Mouse (Mus musculus): ENCODE data around the gene Eif2b2. TPM values are rescaled to one million over a fixed set of nuclear protein-coding genes. Genes with fewer than 3 reads are reported as not detected.

The Eif2b2 gene
- polyA plus RNA-seq, 1 experiment, result 87.8 TPM

DNA sequence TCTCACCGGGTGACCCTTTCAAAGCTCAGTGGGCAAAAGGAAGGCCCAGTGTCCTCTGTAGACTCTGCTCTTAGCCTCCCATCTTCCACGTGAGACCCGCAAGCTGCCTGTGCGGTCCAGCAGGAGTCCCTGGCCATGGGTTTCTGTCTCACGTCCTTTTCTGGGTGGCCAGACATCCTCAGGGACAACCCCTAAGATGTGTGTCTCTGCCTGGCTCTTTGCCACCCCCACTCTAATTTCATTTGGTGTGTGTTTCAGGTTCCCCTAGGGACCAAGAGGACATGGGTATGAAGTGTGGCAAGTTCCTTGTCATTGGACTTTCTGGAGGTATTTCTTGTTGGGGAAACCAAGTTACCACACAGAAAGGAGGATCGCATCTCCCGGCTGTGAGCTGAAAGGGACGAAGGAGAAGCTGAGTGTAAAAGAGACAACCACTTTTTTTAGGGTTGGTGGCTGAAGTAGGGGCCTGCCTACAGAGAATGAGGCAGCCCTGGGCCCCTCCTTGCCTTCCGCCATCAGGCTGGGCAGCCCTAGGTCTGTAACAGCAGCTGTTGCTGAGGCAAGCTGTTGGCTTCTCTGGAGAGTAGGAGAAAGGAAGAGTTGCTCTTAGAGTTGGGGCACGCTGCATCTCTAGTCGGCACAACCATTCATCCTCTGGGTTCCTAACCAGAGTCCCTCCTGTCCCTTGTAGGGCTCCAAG is 25.2 kb upstream of the Eif2b2 start:
- DNase-seq (ENCODE audit: extremely low spot score in 1 of 2, low spot score in 1 of 2), result no peak

DNA sequence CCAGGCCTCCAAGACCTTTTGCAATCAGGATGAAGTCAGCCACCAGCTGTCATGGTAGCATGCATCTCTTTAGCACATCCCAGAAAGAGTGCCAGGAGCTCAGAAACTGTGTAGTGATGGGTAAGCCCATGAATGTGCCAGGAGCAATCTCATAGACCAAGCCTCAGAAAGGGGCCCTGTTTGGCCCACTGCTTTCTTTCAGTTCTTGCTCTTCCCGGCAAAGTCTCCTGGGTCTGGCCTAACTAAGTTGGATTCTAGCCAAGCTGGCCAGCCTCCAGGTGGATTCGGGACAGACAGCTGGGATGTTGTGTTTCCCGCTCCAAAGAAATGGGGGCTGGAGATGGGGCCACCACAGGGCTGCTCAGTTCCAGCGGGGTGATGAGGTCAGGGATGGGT is 24.7 kb upstream of the Eif2b2 start:
- DNase-seq (ENCODE audit: extremely low spot score in 1 of 2, low spot score in 1 of 2), result peak in 1 of 2 experiments; percentile 27

DNA sequence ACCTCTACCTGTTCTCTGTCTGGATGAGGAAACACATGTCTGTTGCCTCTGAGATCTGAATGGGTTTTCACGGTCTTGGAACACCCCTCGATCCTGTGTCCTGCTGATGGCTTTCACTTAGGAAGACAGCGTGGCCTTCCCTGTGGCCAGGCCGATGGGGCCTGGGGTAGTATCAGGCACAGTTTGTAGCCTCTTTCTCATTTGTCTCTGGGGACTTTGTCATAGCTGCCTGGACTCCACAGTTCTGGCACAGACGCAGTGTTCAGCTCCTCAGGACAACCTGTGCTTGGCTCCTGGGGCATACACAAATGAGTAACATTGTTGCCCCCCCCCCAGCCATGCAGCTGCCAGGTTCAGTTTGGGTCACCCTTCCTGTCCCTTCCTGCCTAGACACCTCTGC is 24.2 kb upstream of the Eif2b2 start:
- no peak for DNase-seq (ENCODE audit: extremely low spot score in 1 of 2, low spot score in 1 of 2)

DNA sequence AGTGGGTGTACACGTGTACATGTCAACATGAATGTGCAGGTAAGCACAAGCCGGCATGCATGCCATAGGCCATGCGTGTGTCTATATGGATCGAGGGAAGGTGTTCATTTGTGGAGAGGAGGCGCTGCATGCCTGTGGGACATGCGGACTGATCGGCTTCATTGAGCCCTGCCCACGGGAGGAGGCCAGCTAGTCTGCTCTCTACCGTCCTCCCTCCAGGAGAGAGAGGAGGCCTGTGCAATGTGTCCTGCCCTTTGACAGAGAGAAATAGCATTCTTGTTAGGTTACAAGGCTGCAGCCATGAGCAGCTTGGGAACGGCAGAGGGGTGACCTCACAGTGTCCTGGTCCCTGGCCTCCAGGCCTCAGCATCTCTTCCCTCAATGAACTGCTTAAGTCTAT is 23.1 kb upstream of the Eif2b2 start:
- no peak for DNase-seq (ENCODE audit: extremely low spot score in 1 of 2, low spot score in 1 of 2)

DNA sequence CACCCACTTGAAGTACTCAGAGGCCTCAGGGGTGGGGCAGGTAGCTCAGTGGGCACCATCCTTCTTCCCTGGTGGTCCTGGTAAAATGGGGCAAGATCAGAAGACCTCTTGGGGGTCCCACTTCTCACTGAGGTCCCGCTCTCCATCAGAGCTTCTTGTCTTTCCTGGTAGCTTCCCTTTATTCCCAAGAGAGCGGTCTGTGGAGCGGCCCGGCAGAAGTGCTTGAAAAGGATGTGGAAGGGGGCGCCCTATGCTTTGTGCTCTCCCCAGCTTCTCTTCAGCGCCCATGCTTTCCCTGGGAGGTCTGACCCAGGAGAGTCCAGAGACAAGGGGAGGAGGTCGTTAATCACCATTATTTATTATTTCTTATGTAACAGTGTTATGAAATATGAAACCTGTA is 21.9 kb upstream of the Eif2b2 start:
- DNase-seq (ENCODE audit: extremely low spot score in 1 of 2, low spot score in 1 of 2), result no peak

DNA sequence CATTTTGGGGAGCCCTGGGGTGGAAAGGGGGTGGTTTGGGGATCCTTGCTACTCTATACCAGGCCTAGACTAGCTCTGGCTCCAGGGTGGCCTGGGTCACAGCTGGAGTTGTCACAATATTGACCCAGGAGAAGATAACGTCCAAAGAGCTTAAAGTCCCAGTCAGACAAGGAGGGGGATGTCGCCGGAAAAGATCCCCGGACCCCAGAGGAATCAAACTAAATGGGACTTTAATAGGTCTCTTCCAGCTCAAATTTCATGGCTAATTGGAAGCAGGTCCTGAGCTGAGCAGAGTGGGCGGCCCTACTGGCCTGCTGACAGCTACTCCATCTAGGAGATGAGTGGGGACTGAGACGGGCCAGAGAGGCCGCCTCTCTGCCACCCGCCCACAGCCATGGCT is 21.3 kb upstream of the Eif2b2 start:
- DNase-seq (ENCODE audit: extremely low spot score in 1 of 2, low spot score in 1 of 2), result no peak

DNA sequence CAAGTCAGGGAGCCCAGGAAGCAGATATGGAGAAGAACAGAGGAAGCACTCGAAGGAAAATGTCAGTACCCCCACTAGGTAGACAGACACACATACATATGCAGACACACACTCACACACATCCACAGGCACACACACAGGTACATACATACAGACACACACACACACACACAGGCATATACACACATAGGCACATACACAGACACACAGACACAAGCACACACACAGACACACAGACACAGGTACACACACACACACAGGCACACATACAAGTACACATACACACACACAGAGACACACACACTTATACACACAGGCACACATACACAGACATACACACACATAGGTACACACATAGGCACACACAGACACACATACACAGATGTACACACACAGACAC is 19.3 kb upstream of the Eif2b2 start:
- DNase-seq (ENCODE audit: extremely low spot score in 1 of 2, low spot score in 1 of 2), result no peak

DNA sequence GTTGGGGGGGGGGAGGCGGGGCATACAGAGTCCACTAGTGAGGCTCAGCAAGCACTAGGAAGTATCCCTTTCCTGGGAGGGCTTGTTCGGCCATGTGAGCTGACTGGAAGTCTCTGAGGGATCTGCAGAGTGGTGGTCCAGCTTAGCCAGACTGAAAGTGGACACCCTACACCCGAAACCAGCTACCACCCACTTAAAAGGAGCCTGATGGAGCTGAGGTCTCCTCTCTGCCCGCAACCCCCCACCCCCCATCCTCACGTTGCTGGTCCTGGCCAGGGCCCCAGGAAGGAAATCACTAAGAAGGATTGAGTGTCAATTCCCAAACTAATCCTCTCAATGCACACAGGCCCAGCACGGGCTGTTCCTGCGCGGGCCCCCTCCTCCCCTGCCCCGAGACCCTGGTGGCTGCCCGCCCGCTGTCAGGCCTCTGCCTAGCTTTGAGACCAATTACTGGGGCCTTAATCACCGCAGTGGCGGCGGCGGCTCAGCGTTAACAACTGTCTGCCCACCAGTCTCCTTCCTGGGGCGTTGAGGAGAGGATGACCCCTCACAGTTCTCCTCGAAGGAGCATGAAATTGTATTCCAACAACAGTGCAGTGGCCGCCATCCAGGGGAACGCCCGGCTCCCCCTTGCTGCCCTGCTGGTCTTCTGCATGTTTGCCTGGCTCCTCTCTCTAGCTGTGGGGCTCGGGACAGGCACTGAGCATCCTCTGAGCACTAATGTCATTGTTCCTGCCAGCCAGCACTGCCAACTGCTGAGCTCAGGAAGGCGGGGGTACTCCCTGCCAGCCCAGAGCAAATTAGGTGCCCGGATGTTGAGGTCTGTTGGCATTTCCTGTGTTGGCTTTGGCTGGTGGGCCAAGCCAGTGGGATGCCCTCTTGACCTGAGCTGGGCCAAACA is 18.1 kb upstream of the Eif2b2 start:
- DNase-seq (ENCODE audit: extremely low spot score in 1 of 2, low spot score in 1 of 2), result no peak

DNA sequence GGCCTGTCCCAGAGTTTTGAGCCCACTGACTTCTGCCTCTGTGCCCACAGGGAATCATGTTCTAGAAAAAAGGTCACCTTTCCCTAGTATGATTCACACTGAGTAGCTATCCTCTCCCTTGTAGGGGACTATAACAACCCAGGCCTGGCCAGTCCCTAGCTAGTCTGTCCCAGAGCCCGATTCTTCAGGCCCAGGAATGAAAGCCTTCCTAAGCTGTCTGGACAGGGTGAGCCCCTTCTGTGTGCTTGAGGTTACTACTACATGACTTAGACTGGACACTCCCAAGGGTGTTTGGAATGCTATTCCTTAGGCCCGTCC is 17.5 kb upstream of the Eif2b2 start:
- no peak for DNase-seq (ENCODE audit: extremely low spot score in 1 of 2, low spot score in 1 of 2)

DNA sequence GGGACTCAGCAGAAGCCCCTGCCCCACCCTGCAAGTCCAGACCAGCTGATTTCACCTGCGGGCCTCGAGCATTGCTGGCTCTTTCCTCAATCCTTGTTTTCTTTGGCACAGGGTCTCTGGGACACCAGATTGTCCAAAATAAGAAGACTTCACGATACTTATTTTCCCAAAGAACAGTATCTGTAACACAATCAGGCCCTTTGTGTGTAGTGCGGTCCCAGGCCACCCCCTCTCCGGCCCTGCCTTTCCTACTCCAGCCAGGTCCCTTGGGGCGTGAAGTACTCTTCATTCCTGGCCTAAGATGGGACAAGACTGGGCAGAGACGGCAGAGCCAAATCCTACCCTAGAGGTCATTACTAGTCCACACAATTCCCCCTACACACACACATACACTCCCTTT is 17.1 kb upstream of the Eif2b2 start:
- no peak for DNase-seq (ENCODE audit: extremely low spot score in 1 of 2, low spot score in 1 of 2)

DNA sequence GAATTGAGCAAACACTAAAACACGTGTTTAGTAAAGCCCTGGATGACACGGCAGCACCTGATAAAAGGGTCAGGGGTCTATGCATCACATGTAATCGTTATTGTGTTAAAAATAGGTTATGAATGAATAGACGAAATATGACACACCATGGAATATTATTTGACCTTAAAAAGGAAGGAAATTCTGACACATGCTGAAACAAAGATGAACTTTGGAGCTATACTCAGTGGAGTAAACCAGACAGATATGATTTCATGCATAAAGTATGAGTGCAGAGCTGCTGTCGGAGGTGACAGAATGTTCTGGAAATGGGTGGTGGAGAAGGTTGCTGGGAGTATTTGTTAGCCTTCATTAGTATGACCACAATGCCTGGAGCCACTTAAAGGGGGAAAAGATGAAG is 15.6 kb upstream of the Eif2b2 start:
- no peak for DNase-seq (ENCODE audit: extremely low spot score in 1 of 2, low spot score in 1 of 2)

DNA sequence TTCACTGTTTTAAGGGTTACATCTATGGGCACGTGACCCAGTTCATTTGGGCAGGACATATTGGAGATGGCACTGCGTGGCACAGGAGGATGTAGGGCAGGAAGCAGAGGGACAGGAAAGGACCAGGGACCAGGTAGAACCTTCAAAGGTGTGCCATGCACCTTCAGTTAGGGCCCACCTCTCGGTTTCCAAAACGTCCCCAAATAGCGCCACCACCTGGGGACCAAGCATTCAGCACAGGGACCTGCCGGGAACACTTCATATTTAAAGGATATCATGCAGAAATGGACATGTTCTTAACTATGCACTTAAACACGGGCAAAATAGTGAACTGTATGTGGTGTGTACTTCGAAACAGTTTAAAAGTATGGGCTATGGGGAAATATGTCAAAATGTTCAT is 15.2 kb upstream of the Eif2b2 start:
- no peak for DNase-seq (ENCODE audit: extremely low spot score in 1 of 2, low spot score in 1 of 2)

DNA sequence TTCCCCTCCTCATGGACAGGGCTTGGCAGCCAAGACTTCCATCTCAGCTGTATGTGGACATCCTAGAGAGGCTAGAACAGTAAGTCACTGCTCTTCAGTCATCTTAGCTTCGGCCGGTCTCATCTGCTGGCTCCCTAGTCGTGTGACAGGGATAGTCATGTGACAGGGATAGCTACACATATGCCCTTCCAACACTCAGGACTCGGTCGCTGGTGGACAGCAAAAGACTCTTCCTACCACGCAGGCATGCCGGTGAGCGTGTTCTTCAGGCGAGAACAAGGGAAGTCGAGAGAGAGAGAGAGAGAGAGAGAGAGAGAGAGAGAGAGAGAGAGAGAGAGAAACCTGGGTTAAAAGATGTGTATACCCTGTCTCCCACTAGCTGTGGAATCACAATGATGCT is 13.9 kb upstream of the Eif2b2 start:
- no peak for DNase-seq (ENCODE audit: extremely low spot score in 1 of 2, low spot score in 1 of 2)

DNA sequence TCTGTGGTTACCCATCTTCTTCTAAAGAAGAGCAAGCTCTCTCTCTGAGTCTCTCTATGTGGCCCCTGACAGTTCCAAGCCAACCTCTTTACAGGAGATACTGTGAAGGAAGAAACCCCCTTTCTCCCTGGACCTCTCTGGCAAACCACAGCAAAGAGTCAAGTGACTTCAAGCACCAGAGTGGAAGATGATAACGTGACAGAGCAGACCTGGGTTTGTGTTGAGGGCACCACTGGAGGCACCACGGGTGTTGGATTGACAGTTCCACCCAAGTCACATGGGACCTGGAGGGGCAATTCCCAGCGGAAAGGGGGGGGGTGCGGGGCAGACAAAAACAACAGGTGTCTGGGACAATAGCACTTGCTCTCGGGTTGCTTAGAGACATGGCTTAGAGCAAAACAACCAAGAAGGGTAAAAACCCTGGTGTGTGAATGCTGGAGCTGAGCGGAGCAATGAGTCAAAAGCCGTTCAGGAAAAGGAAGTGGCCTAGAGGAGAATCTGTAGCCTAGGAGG is 10.5 kb upstream of the Eif2b2 start:
- no peak for DNase-seq (ENCODE audit: extremely low spot score in 1 of 2, low spot score in 1 of 2)

DNA sequence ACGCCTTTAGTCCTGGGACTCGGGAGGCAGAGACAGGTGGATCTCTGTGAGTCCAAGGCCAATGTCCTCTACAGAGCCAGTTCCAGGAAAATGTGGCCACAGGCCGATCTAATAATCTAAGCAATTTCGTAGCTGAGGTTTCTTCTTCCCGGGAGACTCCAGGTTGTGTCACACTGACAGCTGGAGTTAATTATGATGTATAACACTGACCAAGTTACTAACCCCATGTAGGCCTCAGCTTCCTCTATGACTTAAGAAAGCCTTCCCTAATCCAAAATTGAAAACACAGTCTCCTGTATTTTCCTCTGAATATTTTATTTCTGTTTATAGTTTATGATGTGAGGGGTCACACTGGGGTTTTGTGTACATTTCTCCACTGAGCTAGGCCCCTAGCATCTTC is 4.2 kb upstream of the Eif2b2 start:
- DNase-seq (ENCODE audit: extremely low spot score in 1 of 2, low spot score in 1 of 2), result no peak

DNA sequence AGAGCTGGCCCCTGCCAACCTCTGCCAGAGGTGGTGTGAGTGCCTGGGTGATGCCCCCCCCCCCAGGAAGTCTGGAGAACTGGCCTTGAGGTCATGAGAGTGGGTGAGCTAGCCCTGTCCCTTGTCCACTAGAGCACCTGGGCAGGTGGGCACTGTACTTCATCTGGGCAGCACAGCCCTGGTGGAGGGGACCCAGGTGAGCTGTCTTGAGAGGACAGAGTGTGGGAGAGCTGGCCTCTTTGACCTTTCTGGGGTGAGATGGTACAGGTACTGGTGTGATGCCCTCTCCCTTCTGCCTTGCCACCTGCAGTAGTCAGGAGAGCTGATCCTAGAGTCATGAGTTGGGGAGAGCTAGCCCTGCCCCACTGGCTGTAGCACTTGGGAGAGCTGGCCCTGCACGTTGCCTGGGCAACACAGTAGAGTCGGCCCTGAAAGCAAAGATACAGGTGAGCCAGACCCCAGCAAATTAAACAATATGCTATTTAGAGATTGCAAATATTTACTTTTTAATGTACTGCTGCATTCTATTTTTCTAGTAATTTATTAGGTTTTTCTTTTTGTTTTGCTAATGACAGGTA is 1.5 kb upstream of the Eif2b2 start:
- DNase-seq (ENCODE audit: extremely low spot score in 1 of 2, low spot score in 1 of 2), result no peak

DNA sequence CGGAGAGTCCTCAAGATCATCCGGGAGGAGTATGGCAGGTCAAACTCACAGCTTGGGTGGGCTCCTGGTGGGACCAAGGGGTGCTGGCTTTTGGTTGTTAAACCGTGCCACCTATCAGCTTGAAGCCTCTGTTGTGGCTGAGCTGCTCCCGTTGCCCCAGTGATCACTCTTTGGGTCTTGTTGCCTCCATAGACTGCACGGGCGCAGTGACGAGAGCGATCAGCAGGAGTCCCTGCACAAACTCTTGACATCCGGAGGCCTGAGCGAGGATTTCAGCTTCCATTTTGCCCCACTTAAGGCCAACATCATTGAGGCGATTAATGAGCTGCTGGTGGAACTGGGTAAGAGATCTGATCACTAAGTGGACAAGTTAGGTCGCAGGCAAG is 617 bp downstream of the Eif2b2 start:
- DNase-seq (ENCODE audit: extremely low spot score in 1 of 2, low spot score in 1 of 2), result no peak

DNA sequence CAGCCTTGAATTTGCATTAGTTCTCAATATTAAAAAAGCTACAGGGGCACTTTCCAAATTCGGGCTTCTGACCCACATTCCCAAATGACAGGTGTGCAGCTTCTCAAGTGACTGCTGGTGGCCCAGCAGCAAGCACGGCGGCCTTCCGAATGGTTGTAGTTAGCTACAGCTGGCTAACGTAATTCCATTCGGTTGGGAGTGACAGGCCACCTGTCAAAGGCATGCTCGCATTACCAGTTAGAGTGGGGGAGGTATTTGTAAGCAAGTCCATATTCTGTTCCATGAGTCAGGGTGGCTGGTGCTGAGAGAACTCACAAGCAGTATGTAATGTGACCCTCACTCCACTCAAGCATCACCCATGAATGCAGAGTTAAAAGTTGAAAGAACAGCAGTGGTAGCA is 7.9 kb downstream of the Eif2b2 start:
- DNase-seq (ENCODE audit: extremely low spot score in 1 of 2, low spot score in 1 of 2), result no peak

DNA sequence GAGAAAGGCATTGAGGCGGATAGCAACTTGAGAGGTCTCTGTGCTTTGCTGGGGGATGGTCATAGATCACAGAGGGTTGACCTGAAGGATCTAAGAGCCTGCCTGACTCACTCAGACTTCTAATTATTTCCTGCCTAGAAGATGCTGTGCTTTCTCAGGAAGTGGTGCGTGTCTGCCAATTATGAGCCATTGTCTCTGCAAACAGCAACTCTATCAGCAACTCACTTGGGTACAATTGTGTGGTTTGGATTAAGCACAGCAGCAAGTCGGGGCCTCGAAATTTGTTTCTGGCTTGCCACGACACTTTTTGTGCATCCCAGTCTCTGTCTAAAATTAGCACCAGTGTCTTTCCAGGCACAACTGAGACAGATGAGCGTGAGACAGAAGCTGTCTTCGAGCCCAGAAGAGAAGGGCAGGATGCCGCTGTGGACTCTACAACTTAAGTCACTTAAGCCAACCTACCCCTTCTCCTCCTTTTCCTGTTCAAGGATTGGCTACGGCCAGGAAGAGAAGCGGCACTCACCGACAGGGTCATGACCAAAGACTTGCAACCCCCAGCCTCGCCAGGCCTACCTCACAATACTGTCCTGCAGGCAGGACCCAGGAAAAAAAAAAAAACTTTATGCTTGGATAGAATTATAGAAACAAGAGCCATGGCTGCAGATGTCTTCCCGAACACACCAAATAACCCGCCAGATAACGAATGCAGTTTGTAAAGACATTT is 8.8 kb downstream of the Eif2b2 start:
- peak in 1 of 2 experiments; percentile 21 for DNase-seq (ENCODE audit: extremely low spot score in 1 of 2, low spot score in 1 of 2)

DNA sequence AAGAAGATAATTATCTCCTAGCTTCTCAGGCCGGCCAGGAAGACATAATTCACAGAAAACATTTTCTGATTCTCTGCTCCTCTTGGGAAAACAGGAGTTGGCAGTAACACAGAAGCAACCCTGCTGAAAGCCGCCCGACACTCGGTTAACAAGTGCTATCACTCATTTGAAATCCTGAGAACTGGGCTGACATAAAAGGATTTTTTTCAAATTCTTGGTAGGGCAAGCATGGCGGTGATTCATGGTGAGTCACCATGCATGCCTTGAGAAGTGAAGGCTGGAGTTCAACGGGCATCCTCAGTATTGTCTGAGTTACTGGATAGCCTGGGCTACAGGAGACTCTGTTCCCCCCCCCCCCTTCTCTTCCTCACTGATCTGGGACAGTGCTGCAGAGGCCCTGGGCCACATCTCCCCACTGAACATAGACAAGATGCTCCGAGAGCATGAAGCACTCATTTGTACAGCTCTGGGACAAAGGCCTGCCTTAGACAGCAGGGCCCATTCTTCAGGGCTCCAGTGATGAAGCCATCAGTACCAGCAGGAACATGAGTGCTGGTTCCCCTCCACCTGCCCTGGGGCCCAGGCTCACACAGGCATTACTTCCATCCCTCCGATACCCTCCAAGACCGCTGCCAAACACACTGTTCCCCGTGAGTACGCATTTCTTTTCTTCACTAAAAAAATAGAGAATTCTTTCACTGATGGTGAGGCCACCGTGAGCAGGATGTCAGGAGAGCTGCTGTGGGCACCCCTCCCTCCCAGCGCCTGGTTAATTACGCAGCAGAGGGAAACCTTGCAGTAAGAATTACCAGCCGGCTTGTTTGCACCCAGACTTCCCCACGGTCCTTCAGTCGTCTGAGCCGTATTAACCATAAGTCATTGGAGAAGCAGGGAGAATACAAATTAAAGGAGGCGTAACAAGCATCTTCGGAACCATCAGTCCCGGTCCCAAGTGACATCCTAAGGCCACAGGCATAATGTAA is 14.4 kb downstream of the Eif2b2 start:
- no peak for DNase-seq (ENCODE audit: extremely low spot score in 1 of 2, low spot score in 1 of 2)

All from frontal cortex, adult 2 months (tissue).